Mouse (Mus musculus) right cerebral cortex, postnatal 25 days (tissue): ENCODE measurements at regions not wholly inside any gene's neighbourhood (a gene's known extent, or its start where the extent isn't known, plus 50 kb on each side); places are given as distances from the start of the nearest gene placed in this dataset.
A peak's percentile ranks its signal among the peaks of the same experiment; 100 is the strongest.
"Not testable (repeated sequence)": the region's sequence is repeated elsewhere in the genome, so short reads cannot be mapped to it uniquely, and the experiment has no call there.

Experiments used
- DNase-seq: peaks from one replicate; pipeline ENCODE4 v3.0.0; 2022

- no peak for DNase-seq
These were observed 60.0 kb downstream of the Dact2 start for GRCm38 (mm10) chr17:14144082-14144481.

GRCm38 (mm10) chr17:14141669-14142068 is 62.4 kb downstream of the Dact2 start:
- DNase-seq = no peak

- no peak for DNase-seq
These were observed 63.8 kb downstream of the Dact2 start for GRCm38 (mm10) chr17:14140266-14140665.

- no peak for DNase-seq
These were observed 65.2 kb downstream of the Dact2 start for GRCm38 (mm10) chr17:14138941-14139340.

- peak; percentile 55 for DNase-seq
These were observed 67.3 kb downstream of the Dact2 start for GRCm38 (mm10) chr17:14136702-14137315.

- DNase-seq = no peak
These were observed 69.5 kb downstream of the Dact2 start for GRCm38 (mm10) chr17:14134604-14135003.

- DNase-seq = no peak
These were observed 70.1 kb downstream of the Dact2 start for GRCm38 (mm10) chr17:14133986-14134385.

- not testable (repeated sequence) for DNase-seq
These were observed 67.7 kb upstream of the Gm7358 start for GRCm38 (mm10) chr17:14127031-14127430.

- no peak for DNase-seq
These were observed 59.5 kb upstream of the Gm7358 start for GRCm38 (mm10) chr17:14118863-14119262.

GRCm38 (mm10) chr17:14116223-14116622 is 56.9 kb upstream of the Gm7358 start:
- DNase-seq = no peak

- DNase-seq = no peak
These were observed 55.5 kb upstream of the Gm7358 start for GRCm38 (mm10) chr17:14114856-14115255.

- DNase-seq = peak; percentile 23
These were observed 52.4 kb upstream of the Gm7358 start for GRCm38 (mm10) chr17:14111692-14112091.
